Mouse (Mus musculus): ENCODE measurements around the gene Nr2c2. TPM values are rescaled to one million over a fixed set of nuclear protein-coding genes. Genes with fewer than 3 reads are reported as not detected.

The Nr2c2 gene
- polyA plus RNA-seq, 1 experiment from 2014 or later: 4.9 TPM

DNA sequence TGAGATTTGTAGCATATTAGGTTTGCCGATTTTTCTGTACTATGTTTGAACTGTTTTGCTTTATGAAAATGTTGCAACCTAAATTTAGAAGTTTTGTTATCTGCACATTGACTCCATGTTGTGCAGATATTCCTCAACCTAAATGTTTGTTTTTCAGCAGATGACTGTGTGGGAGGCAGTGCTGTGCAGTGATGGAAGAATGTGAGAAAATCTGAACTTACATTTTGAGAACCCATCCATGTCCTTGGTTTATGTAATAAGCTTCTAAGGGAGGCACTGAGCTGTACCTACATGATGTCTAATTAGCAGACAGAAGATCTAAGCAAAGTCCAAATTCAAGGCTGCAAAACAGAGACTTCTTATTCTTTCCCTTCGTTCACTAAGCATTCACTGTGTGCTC is 42.4 kb downstream of the Nr2c2 start:
- 84% methylated on average over 2 of the region's 2 CpGs for WGBS (ENCODE audit: insufficient replicate concordance)

DNA sequence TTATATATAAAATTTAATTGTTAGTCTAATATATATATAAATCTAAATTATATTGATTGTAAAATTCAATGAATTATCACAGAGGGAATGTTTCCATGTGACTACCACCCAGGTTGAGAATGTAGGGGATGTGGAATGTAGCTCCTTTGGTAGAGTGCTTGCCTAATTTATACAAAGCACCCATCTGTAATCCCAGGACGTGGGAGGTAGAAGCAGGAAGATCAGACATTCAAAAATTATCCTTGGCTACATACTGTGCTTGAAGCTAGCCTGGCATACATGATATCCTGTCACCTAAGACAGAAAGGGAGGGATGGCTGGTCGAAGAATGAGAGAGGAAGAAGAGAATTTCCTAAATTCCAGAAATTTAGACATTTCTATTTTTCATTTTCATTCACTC is 45.2 kb downstream of the Nr2c2 start:
- no peak for DNase-seq
- H3K9ac ChIP-seq (replicated peaks): no peak overlapping the region
- WGBS (ENCODE audit: insufficient replicate concordance): 67% methylated on average over 2 of the region's 2 CpGs
- peaks cover 11% of the 10 kb centered on the region for H3K36me3 ChIP-seq (replicated peaks; ENCODE audit: insufficient read depth, low read length)
- no peak overlapping the region for H3K4me3 ChIP-seq (ENCODE audit: low read depth, low read length)
- no peaks in the 10 kb centered on the region for H3K9me3 ChIP-seq (ENCODE audit: low read length)
- H3K4me2 ChIP-seq (ENCODE audit: low read depth, low read length): no peak overlapping the region
- H3K27ac ChIP-seq (ENCODE audit: low read depth): no peak overlapping the region
- H3K4me1 ChIP-seq (ENCODE audit: insufficient read depth): peaks cover 11% of the 10 kb centered on the region
- TF ChIP-seq CTCF (IDR thresholded peaks at IDR 0.05; ENCODE audit: low read depth): no peak
- TF ChIP-seq EP300 (IDR thresholded peaks at IDR 0.05; ENCODE audit: low read depth): no peak
- H3K27me3 ChIP-seq (ENCODE audit: insufficient read depth, low read length): no peaks in the 10 kb centered on the region
- ATAC-seq: no peak

More for the DNA sequence above, 42.4 kb downstream of the Nr2c2 start:
- Histone ChIP-seq H3K36me3 (replicated peaks; ENCODE audit: insufficient read depth, low read length) (no peaks in the 10 kb centered on the region), H3K4me2 (ENCODE audit: low read depth, low read length) (no peak overlapping the region), H3K4me1 (ENCODE audit: insufficient read depth) (peaks cover 14% of the 10 kb centered on the region), H3K27me3 (ENCODE audit: insufficient read depth, low read length) (no peaks in the 10 kb centered on the region), H3K9me3 (ENCODE audit: low read length) (no peaks in the 10 kb centered on the region), H3K9ac (replicated peaks) (no peak overlapping the region), H3K4me3 (ENCODE audit: low read depth, low read length) (no peak overlapping the region), H3K27ac (ENCODE audit: low read depth) (no peak overlapping the region)
- TF ChIP-seq EP300 (IDR thresholded peaks at IDR 0.05; ENCODE audit: low read depth): no peak
- TF ChIP-seq CTCF (IDR thresholded peaks at IDR 0.05; ENCODE audit: low read depth): no peak
- ATAC-seq: no peak
- DNase-seq: no peak

DNA sequence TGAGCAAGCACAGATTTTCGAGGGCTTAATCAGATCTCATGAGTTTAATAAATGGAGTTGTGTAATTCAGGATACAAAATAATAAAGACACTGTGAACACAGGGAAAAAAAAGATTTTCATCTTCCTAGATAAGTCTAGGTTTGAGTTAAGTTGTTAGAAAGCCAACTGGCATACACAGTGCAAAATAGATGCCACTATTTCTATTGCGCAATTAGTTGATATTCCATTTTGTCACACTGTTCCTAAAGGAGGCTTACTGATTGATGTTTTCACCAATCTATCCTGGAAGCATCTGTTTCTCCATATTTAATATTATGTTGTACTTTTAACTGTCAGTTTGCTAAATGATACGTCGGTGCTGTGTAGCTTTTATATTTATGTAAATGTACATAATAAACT is 54.7 kb downstream of the Nr2c2 start:
- TF ChIP-seq CTCF (IDR thresholded peaks at IDR 0.05; ENCODE audit: low read depth) (no peak), EP300 (IDR thresholded peaks at IDR 0.05; ENCODE audit: low read depth) (no peak)

DNA sequence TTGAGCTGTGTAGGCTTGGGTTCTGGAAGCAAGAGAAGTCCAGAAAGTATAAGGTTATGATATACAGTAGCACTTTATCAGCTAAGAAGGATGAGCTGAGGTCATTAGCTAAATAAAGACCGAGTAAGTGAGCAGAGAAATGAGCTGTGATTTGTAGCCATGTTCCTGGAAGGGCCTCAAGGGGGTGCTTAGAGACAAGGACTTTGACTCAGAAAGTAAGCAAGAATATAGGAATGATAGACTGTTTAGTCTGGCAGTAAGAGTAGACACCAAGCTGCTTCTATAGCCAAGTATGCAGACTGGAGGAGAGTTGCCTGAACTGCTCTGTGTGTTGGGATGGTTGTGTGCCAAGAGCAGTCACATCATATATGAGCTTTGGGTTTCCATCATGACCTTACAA is 62.6 kb downstream of the Nr2c2 start:
- peaks cover 87% of the 10 kb centered on the region for H3K36me3 ChIP-seq (replicated peaks; ENCODE audit: insufficient read depth, low read length)
- no peak for ATAC-seq

More for the DNA sequence above, 54.7 kb downstream of the Nr2c2 start:
- 93% methylated on average over 4 of the region's 4 CpGs for WGBS (ENCODE audit: insufficient replicate concordance)
- Histone ChIP-seq H3K9me3 (ENCODE audit: low read length) (no peaks in the 10 kb centered on the region), H3K27me3 (ENCODE audit: insufficient read depth, low read length) (no peaks in the 10 kb centered on the region), H3K4me2 (ENCODE audit: low read depth, low read length) (no peak overlapping the region), H3K4me3 (ENCODE audit: low read depth, low read length) (no peak overlapping the region), H3K27ac (ENCODE audit: low read depth) (no peak overlapping the region), H3K36me3 (replicated peaks; ENCODE audit: insufficient read depth, low read length) (peaks cover 28% of the 10 kb centered on the region), H3K4me1 (ENCODE audit: insufficient read depth) (no peaks in the 10 kb centered on the region), H3K9ac (replicated peaks) (no peak overlapping the region)
- DNase-seq (no peak), ATAC-seq (no peak)

DNA sequence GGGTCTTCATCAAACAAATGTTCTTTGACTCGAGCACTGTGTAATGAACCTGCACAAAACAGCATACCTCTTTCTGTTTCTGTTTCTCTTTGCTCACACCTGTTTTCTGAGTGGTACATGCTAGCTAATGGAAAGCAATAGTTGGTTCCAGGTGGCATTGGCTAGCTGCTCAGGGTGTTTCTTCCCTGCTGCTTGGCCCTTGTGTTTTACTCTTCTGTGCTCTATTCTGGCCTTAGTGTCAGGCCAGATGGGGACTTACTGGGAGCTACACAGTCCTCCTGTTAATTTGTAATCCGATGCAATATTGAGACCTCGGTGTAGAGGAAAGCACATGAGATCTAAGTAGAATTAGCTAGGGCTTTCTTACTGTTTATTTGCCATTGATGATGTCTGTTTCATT is 67.6 kb downstream of the Nr2c2 start:
- no peak for DNase-seq
- Histone ChIP-seq H3K9ac (replicated peaks) (no peak overlapping the region), H3K27ac (ENCODE audit: low read depth) (no peak overlapping the region), H3K9me3 (ENCODE audit: low read length) (no peaks in the 10 kb centered on the region), H3K36me3 (replicated peaks; ENCODE audit: insufficient read depth, low read length) (peaks cover 95% of the 10 kb centered on the region), H3K4me2 (ENCODE audit: low read depth, low read length) (no peak overlapping the region), H3K4me3 (ENCODE audit: low read depth, low read length) (no peak overlapping the region), H3K4me1 (ENCODE audit: insufficient read depth) (no peaks in the 10 kb centered on the region), H3K27me3 (ENCODE audit: insufficient read depth, low read length) (no peaks in the 10 kb centered on the region)
- TF ChIP-seq CTCF (IDR thresholded peaks at IDR 0.05; ENCODE audit: low read depth) (no peak), EP300 (IDR thresholded peaks at IDR 0.05; ENCODE audit: low read depth) (no peak)
- WGBS (ENCODE audit: insufficient replicate concordance): 75% methylated on average over 3 of the region's 3 CpGs
- no peak for ATAC-seq

More for the DNA sequence above, 62.6 kb downstream of the Nr2c2 start:
- no peak for DNase-seq
- H3K9me3 ChIP-seq (ENCODE audit: low read length): no peaks in the 10 kb centered on the region
- no peak overlapping the region for H3K27ac ChIP-seq (ENCODE audit: low read depth)
- H3K4me3 ChIP-seq (ENCODE audit: low read depth, low read length): no peak overlapping the region
- no peak overlapping the region for H3K9ac ChIP-seq (replicated peaks)
- no peak overlapping the region for H3K4me2 ChIP-seq (ENCODE audit: low read depth, low read length)
- WGBS (ENCODE audit: insufficient replicate concordance): 68% methylated on average over 1 of the region's 1 CpGs
- no peaks in the 10 kb centered on the region for H3K27me3 ChIP-seq (ENCODE audit: insufficient read depth, low read length)
- no peaks in the 10 kb centered on the region for H3K4me1 ChIP-seq (ENCODE audit: insufficient read depth)
- TF ChIP-seq EP300 (IDR thresholded peaks at IDR 0.05; ENCODE audit: low read depth): no peak
- TF ChIP-seq CTCF (IDR thresholded peaks at IDR 0.05; ENCODE audit: low read depth): no peak

DNA sequence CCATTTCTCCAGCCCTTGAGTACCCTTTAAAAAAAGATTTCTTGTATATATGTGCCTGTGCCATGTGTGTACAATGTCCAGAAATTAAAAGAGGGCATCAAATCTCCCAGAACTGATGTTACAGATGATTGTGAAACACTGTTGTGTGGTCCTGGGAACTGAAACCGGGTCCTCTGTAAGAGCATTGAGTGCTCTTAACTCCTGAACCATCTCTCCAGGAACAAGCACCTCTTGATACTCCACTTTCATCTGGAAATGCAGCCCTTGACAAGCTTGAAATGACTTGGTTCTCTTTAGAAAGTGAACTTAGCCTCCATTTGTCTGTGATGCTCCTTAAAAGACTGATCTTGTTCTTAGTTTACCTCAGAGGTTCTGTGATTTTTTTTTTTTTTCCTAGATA is 71.5 kb downstream of the Nr2c2 start:
- Histone ChIP-seq H3K36me3 (replicated peaks; ENCODE audit: insufficient read depth, low read length) (peaks cover 88% of the 10 kb centered on the region), H3K27ac (ENCODE audit: low read depth) (no peak overlapping the region)
- WGBS (ENCODE audit: insufficient replicate concordance): 75% methylated on average over 1 of the region's 1 CpGs

DNA sequence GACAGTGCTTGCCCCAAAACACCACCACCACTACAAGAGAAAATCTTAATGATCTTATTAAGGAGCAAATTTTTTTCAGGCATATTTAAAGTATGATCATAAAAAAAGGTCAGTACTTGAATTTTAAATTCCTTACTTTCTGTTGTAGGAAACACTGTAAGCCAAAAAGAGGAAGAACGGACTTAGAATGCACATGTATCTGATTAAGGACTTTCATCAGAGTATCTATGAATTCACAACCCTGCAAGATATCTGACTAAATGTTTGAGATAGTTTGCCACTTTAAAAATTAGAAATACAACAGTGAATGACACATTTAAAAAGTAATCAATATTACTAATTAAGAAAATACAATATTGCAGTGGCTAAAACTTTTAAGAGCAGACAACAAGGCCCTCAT is 85.3 kb downstream of the Nr2c2 start:
- Histone ChIP-seq H3K9me3 (ENCODE audit: low read length) (no peaks in the 10 kb centered on the region), H3K27ac (ENCODE audit: low read depth) (no peak overlapping the region), H3K36me3 (replicated peaks; ENCODE audit: insufficient read depth, low read length) (peaks cover 41% of the 10 kb centered on the region), H3K27me3 (ENCODE audit: insufficient read depth, low read length) (no peaks in the 10 kb centered on the region), H3K4me1 (ENCODE audit: insufficient read depth) (no peaks in the 10 kb centered on the region), H3K4me2 (ENCODE audit: low read depth, low read length) (no peak overlapping the region), H3K9ac (replicated peaks) (no peak overlapping the region), H3K4me3 (ENCODE audit: low read depth, low read length) (no peak overlapping the region)
- ATAC-seq (no peak), DNase-seq (no peak)
- WGBS (ENCODE audit: insufficient replicate concordance): 77% methylated on average over 1 of the region's 1 CpGs
- no peak for TF ChIP-seq EP300 (IDR thresholded peaks at IDR 0.05; ENCODE audit: low read depth)
- no peak for TF ChIP-seq CTCF (IDR thresholded peaks at IDR 0.05; ENCODE audit: low read depth)

More for the DNA sequence above, 71.5 kb downstream of the Nr2c2 start:
- no peak overlapping the region for H3K9ac ChIP-seq (replicated peaks)
- H3K9me3 ChIP-seq (ENCODE audit: low read length): no peaks in the 10 kb centered on the region
- TF ChIP-seq EP300 (IDR thresholded peaks at IDR 0.05; ENCODE audit: low read depth): no peak
- TF ChIP-seq CTCF (IDR thresholded peaks at IDR 0.05; ENCODE audit: low read depth): no peak
- H3K4me1 ChIP-seq (ENCODE audit: insufficient read depth): no peaks in the 10 kb centered on the region
- H3K4me3 ChIP-seq (ENCODE audit: low read depth, low read length): no peak overlapping the region
- no peak overlapping the region for H3K4me2 ChIP-seq (ENCODE audit: low read depth, low read length)
- H3K27me3 ChIP-seq (ENCODE audit: insufficient read depth, low read length): no peaks in the 10 kb centered on the region
- DNase-seq (no peak), ATAC-seq (no peak)

Data from liver, postnatal 0 days (tissue).